Mouse (Mus musculus) embryo, embryonic 10 days (tissue): ENCODE measurements around the gene Ptafr.
"Not testable (repeated sequence)": the region's sequence is repeated elsewhere in the genome, so short reads cannot be mapped to it uniquely, and the experiment has no call there.

Experiments used
- DNase-seq: peaks from one replicate; pipeline ENCODE4 v3.0.0-alpha.2; 2015; ENCODE audit warnings: low spot score

Ptafr gene

DNA sequence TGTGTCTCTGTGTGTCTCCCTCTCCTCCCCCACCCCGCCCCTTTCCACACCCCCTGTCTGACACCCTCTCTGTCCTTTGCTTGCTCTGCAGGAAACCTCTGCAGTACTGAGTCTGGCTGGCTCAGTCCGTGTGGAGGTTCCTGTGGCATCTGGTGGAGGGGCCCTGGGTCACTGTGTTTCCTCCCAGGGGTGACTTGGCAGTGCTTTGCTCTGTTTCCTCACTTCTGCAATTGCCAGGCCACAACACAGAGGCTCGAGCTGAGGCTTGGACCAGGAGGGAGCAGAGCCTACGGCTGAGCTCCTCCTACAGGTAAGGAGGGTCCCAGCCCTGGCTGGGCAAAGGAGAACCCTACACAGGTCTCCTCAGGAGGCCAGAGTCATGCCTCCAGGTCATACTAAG lies at the start of gene Ptafr:
Ptafr (plus strand) TSS at position 103 of the 400 bp plus-strand sequence.
- no peak for DNase-seq

DNA sequence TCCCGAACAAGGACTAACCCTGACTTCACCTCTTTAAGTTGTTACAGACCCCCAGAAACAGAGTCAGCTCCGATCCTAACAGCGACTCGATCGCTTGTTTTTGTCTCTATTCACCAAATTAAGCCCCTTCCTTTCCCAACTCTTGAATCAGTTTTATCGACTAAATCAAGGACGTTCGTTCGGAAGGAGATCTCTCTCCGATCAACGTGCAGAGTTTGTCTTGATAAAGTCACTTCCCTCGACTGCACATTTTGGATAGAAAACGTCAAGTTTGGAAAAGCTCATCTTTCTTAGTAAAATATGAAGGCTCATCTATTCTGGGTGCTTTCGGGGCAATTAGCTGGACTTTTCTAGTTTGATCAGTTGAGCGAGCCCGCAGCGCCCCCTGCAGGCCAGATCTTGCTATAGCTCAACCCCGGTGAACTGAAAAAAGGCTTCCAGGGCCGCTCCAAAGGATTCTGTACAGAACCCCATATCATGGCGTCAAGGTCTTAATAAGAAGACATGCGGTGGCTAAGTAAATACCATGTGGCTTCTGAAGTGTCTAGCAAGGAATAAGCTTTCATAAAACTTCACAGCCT lies 49.2 kb upstream of the Ptafr start:
- DNase-seq, result peak; percentile 85

DNA sequence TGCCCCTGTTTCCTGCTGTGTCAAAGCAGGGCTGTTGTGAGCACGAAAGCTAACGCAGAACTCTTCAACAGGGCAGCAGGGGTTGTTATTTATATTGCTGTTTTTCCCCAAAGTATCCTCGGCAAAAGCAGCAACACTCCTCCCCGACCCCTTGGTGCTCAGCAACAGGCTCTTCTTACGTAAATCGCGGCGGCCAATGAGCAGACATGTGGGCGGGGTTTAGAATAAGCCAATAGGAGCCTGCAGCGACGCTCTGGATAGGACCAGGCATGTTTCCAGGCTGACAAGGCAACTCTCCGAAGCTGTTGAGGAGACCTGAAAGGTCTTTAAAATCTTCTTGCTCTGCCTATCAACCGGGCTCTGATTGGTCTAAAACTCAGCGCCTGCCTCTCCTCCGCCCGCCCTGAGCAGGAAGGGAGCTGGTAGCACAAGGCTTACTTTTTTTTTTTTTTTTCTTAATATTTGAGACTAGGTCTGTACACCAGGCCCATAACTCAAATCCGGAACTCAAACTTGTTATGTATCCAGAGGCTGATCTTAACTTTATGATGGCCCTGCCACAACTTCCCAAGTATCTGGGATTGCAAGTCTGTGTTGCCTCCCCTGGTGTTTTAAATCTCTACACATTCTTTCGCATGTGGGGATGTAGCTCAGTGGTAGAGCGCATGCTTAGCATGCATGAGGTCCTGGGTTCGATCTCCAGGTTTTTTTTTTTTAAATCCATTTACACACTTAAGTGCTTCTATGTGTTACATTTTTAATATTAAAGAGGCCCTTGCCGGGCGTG lies 48.3 kb upstream of the Ptafr start:
- peak; percentile 99 for DNase-seq

DNA sequence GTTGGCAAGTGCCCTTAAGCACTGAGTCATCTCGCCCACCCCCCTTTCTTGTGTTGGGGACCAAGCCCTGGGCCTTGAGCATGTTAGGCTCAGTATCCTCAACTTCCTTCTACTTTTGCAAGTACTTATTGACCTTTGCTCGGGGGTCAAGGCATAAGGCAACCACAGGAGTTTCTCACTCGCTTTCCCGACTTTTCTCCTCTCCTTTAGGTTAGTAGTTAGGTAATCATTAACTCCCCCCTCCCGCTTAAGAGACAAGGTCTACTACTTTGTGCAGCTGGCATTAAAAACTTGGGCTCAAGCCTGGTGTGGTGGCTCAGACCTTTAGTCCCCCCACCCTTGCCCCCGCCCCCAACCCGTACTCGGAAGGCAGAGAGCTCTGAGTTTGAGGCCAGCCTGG lies 45.8 kb upstream of the Ptafr start:
- no peak for DNase-seq

DNA sequence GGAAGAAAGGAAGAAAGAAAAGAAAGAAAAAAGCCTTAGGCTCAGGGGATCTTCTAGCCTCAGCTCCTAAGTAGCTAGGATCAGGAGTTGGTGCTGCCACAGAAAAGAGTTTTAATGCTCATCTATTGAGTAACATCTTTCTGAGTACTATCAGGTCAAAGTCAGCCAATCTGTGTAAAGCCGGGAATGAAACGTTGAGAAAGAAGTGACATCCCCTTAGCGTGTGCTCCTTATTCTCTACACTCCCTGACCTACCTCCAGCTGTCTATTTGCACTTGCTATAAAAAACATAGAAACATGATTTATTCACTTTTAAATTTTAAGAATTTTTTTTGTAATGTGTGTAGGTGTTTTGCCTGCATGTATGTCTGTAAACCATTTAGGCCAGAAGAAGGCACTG lies 44.7 kb upstream of the Ptafr start:
- DNase-seq, result no peak

DNA sequence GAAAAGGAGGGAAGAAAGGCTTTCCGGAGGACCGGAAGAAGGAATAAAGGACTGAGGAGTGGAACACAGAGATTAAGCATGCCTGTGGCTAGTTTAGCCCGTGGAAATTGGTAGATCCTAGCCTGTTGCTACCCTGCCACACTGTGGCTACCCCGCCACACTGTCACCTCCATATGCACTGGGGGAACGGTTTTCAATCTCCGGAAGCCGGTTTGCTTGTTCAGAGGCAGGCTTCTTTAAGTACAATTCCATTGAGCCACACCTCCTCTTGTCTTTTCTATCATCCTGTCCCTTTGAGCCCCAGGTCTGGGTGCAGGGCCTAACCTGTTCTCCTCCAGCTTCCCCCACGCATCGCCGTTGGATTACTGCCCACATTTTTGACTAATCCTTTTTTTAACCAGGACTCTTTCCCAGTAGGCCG lies 39.5 kb upstream of the Ptafr start:
- peak; percentile 26 for DNase-seq

DNA sequence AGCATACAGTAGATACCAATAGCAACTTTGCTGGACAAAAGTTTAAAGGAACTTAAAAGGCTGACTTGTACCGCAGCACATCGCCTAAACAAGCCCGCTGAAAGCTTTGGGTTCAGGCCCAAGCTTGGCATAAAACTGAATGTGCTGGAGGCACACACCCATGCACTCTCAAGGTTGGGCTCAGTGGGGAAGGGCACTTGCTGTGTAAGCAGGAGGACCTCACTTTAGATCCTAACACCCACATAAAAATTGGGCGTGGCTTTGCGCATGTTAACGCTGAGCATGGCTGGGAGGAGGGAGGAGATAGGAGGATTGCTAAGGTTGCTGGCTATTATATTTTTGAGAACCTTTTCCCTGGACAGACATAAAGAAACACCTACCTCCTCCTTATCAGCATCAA lies 39.1 kb upstream of the Ptafr start:
- DNase-seq, result no peak

DNA sequence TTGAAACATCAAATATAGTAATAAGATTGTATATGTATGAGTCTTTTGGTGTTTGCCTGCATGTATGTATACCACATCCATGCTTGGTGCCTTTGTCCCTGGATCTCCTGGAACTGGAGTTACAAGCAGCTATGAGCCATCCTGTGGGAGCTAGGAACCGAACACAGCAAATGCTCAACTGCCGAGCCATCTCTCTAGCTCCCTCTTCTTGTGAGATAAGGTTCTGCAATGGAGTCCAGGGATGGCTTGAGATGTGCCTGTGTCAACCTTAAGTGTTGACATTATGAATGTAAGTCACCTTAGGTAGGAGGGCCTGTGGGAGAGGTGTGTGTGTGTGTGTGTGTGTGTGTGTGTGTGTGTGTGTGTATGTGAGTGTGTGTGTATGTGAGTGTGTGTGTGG lies 37.2 kb upstream of the Ptafr start:
- peak; percentile 45 for DNase-seq

DNA sequence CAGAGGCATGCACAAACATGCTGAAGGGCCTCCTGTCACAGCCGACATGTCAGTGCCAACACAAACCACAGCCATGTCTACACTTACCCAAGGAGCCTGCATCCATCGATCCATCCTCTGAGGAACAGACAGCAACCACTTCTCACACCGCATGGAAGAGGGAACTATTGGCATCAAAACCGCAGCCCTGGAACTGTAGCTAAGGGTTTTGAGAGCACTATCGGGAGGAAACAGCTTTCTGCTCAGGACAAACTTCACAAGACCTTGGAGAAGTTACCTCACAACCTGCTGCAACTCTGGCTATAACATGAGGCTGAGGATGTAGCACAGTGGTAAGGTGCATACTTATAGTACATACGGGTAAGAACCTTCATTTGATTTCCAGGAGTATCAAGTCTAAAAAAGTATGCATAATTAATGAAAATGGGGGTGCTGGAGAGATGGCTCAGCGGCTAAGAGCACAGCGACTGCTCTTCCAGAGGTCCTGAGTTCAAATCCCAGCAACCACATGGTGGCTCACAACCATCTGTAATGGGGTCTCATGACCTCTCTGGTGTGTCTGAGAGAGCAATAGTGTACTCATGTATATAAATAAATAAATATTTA lies 35.8 kb upstream of the Ptafr start:
- no peak for DNase-seq

DNA sequence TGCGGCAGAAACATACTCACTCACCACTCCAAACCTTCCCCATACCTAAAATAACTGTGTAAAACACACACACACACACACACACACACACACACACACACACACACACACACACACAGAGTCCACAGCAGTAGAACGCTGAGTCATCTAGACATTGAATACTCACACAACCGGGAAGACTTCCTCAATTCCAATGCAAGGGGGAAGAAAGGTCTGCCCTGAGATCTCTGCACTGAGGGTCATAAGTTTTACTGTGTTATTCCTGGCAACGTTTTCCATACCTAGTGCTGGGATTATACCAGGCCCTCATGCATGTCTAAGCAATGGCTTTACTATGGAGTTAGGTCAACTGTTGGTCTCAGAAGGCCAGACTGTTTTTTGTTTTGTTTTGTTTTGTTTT lies 34.5 kb upstream of the Ptafr start:
- DNase-seq, result no peak

DNA sequence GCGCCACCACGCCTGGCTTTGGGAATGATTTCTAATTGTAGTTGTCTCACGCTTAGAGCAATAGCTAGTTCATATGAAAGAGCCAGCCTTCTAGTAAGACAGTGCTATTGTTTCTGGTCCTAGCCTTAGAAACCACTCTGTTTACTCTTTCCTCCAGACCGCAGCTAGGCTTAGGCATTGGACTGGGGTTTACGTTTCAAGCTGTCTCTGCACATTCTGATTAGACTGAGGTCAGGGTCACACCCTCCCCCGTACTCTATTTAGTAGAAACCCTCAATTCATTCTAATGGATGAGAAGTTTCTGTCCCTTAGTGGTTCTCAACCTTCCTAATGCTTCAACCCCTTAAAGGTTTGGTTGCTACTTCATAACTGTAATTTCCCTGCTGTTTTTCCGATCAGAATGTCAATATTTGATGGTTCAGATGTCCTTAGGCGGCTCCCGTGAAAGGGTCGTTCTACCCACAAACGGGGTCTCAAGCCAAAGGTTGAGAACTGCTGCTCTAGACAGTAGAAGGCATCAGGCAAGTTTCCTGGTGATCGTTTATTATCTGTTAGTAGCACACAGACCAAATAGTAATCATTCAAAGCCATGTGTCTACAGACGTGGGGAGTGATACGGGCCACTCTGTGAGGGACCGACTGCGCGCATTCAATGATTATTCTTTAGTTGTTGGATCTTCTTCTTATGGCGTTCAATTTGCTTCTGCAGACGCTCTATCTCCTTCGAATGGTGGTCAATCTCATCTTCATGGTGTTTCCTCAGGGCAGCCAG lies 33.6 kb upstream of the Ptafr start:
- no peak for DNase-seq

DNA sequence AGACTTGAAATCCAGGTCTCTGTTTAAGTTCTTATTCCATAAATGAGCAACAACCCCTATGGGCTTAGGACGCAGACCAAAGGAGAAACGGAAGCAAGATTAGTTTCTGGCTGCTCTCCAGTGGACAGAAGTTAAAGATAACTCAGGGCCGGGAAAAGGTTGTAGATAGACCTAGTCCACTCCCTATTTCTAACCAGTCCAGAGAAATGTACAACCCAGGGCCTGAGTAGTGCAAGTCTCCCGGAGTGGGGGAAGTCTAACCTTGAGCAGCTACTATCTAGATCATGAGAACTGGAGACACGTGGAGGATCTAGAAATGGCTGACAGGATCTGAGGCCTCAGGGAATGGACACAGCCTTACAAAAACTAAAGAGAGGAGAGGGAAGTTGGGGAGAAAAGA lies 31.4 kb upstream of the Ptafr start:
- peak; percentile 39 for DNase-seq

DNA sequence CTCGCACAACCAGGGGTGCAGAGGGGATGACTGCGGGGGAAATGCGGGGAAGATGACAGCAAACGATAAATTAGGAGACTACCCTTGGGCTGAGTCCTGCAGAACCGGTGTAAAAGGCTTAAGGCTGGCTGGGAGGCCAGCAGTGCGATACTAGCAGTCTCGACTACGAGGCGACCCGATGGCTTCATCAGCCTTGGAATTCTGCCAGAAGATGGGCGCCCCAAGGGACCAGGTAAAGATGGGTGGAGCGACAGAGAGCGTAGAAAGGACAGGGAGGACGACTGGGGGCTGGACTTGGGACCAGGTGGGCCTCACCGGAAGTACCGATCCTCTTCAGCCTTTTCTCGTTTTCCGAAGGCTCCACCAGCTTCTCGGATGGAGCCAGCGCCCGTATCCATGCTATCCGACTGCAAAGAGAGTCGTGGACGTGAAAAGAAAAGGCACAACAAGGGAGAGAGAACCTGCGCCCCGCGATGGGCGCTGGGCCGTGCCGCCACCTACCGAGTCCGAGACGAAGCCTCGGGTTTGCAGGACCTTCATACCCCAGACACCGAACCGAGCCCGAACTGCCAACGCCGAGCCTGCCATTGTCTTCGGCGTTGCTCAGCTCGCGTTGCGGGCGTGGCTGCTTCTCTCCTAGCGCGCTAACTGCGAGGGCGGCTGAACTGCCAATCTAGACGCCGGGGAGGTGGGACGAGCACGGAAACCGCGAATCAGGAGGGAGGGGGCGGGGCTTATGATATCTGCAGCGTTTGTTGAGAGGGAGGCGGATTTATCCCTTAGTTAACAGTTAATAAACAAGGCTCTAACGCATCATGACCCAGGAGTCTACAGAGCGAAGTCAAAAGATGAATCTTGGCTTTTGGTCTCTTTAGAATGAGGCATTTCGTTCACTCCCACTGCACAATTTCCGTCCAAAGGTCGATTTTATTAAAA lies 30.6 kb upstream of the Ptafr start, which contains the start of gene Atpif1:
Atpif1 (minus strand) TSS at position 679 of the 936 bp plus-strand sequence.
- DNase-seq, result peak; percentile 96

DNA sequence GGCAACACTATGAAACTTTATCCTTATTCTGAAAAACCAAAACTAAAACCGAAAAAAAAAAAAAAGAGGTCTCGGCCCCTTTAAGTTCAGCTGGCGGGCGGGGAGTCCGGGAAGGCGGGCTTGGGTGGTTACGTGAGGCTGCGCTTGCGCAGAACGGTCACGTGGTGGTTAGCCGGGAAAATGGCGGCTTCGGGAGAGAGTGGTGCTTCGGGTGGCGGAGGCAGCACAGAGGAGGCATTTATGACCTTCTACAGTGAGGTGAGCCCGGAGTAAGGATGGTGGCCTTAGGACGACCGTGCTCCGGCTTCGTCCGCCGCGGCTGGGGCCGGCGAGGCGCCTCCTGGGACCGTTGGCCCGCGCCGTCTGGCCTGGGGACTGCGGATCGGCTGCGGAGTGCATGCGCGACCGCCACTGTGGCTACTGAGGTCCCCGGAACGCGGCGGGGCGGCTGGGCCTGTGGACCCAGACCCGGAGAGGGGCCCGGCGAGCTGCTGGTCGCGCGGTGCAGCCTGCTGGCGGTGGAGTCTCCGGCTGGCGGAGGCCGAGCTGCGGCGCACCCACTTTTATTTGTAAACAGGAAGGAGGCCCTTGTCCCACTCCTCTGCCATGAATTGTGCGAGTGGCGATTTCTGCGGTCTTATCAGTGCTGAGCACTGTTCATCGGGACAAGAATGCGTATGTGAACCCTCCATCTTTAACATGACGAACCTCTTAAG lies 28.3 kb upstream of the Ptafr start, which contains the start of gene Dnajc8:
Dnajc8 (plus strand) TSS at position 145 of the 716 bp plus-strand sequence.
- peak; percentile 97 for DNase-seq

DNA sequence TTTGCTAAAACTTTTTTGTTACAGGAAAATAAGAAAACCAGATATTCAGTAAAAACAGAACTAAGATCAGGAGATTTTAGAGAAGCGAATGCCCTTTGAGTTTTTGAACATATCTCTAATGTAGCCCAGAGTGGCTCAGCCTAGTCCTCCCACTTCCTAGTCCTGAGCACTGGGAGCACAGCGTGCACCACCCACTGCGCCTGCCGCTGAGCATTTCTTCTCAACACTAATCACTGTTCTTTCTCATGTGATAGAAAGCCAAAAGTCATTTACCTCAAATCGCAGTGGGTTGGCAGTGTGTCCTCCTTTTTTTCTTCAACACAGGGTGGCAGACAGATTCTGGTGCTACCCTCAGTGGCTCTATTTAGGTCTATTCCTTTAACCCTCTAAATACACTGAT lies 24.4 kb upstream of the Ptafr start:
- DNase-seq, result no peak

DNA sequence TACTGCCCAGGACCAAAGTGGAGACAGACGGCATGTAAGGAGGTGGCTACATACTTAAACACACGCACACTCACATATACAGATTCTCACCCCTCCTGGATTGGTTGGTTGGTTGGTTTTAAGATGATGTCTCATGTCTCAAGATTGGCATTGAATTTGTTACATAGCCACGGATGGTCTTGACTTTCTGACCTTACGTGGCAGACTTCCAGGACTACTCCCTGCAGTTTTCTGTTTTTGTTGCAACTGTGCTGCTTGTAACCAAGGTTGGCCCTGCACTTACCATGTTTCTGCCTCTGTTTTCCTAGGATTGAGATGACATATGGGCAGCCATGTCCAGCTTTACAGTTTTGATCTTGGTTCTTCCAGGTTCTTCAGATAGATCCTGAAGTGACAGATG lies 22.5 kb upstream of the Ptafr start:
- DNase-seq, result no peak

DNA sequence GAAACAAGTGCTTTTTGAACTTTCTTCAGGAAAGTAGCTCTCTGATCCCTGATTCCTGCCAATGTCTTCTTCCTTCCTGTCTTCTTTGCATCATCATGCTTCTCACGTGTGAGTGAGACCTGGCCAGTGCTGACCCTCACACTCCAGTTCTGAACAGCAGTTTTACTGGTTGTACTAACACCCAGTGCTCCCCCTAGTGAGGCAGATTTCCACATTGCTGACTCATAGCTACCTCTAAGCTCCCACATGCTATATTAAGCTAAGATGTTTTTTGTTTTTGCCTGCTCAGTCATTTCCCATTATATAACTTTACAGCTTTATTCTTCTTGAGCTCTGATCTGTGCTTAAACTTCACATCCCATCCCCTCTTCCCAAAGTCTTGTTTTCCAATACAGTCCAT lies 21.1 kb upstream of the Ptafr start:
- no peak for DNase-seq

DNA sequence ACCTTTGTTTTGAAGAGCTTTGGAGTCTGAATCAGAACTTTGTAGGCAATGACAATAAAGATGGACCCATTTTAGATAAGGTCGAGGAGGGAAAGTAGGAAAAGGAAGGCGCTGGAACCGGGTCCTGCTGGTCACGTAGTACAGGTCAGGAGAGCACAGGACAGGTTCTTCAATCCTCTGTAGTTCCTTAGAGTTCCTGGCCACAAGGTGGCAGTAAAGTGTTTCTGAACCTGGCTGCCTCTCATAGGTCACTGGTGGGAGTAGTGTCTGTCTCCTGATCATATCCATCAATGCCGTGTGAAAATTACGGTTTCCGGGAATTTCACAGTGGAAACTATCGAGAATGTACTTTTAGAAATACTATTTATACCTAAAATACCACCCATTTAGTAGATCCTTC lies 18.0 kb upstream of the Ptafr start:
- peak; percentile 87 for DNase-seq

DNA sequence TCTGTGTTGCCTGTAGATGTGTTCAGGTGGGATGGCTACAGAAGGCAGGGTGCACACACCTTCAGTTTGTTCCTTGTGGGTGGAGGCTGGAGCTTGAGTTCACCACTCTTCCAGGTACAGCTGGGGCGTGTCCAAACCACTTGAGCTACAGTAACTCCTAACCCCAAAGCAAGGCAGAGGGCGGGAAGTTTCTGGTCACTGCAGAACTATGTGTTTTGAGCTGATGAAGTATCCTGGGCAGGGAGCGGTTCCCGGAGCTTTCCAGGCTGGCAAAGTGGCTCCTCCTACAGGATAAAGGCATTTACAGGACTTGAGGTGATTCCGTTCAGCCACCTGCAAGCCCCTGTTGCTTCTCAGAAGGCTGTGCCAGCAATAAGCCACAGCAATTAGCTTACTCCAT lies 9.6 kb upstream of the Ptafr start:
- no peak for DNase-seq

DNA sequence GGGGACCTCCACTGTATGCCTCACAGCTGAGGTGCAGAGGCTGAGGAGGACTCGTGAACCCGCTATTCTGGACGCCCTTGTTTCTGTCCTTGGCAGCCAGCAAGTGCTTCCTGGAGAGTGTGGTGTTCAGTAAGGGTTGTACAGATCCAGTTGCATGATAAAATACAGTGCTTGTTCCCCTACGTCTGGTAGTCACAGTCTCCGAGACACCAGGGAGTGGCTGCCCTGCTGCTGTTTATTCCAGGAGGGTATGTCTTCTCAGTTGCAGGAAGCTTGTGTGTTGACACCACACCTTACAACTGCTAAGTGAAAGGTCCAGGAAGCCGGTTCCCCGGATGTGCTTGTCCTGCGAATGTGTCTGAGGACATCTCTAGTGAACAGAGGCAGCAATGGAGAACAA lies 9.2 kb upstream of the Ptafr start:
- no peak for DNase-seq

DNA sequence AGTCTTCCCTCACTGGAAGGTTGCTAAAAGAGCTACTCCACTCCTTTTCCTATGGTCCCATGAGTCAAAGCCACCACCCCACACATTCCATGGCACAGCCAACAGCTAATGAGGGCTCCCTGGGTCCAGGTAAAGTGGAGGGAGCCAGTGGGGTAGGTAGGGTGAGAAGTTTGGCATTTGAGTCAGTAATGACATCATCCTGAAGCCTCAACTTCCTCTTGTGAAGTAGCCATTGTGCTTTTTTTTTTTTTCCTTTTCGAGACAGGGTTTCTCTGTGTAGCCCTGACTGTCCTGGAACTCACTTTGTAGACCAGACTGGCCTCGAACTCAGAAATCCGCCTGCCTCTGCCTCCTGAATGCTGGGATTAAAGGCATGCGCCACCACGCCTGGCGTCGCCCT lies 8.3 kb upstream of the Ptafr start:
- not testable (repeated sequence) for DNase-seq
